In genomic region chr11:68177415-68177814, GRCm38 (mm10) we compare ENCODE assay signal across 22 mouse cellular contexts.
"Had no signal": no experiment of that assay in that cellular context is flagged by ENCODE, and none has a peak within 500 bp of the region (broad histone marks: within the 10 kb centered on the region; RNA-seq: fewer than 3 reads in every experiment).

No protein-coding gene starts in this region.

- H3K36me3 ChIP-seq: limb, embryonic 13.5 days; liver, embryonic 12.5 days; liver, embryonic 15.5 days; lung, embryonic 15.5 days; midbrain, embryonic 15.5 days; neural tube, embryonic 12.5 days; neural tube, embryonic 15.5 days had no signal

- H3K27me3 ChIP-seq: limb, embryonic 13.5 days; liver, embryonic 12.5 days; liver, embryonic 15.5 days; lung, embryonic 15.5 days; megakaryocyte, embryonic 14.5 days; midbrain, embryonic 15.5 days; neural tube, embryonic 15.5 days had no signal

- H3K4me1 ChIP-seq: liver, embryonic 15.5 days; midbrain, embryonic 15.5 days; neural tube, embryonic 12.5 days; neural tube, embryonic 15.5 days had no signal

- H3K4me3 ChIP-seq: layer of hippocampus, adult 2 months; limb, embryonic 13.5 days; liver, embryonic 12.5 days; liver, embryonic 15.5 days; lung, embryonic 15.5 days; megakaryocyte, embryonic 14.5 days; midbrain, embryonic 15.5 days; neural tube, embryonic 12.5 days; neural tube, embryonic 15.5 days had no signal

- H3K9me3 ChIP-seq: limb, embryonic 13.5 days; liver, embryonic 12.5 days; liver, embryonic 15.5 days; lung, embryonic 15.5 days; megakaryocyte, embryonic 14.5 days; midbrain, embryonic 15.5 days; neural tube, embryonic 12.5 days; neural tube, embryonic 15.5 days had no signal

- DNase-seq: kidney, adult 2 months; kidney, postnatal 25 days; left cerebral cortex, postnatal 4 days; liver; lung, adult 18-20 months; lung, postnatal 10 days; lung, postnatal 36 days; retina, postnatal 1 day; right cerebral cortex, postnatal 25 days; spleen, adult 18-20 months; thymus, postnatal 25 days had no signal

- ATAC-seq: liver, embryonic 12.5 days; midbrain, embryonic 15.5 days had no signal

- H3K27ac ChIP-seq: kidney, postnatal 0 days; layer of hippocampus, adult 2 months; limb, embryonic 13.5 days; liver, embryonic 12.5 days; liver, embryonic 15.5 days; lung, embryonic 15.5 days; midbrain, embryonic 15.5 days; neural tube, embryonic 12.5 days; neural tube, embryonic 15.5 days had no signal

- H3K4me2 ChIP-seq: limb, embryonic 13.5 days; liver, embryonic 12.5 days; liver, embryonic 15.5 days; lung, embryonic 15.5 days; midbrain, embryonic 11.5 days; midbrain, embryonic 15.5 days; neural tube, embryonic 12.5 days; neural tube, embryonic 15.5 days had no signal

- H3K9ac ChIP-seq: limb, embryonic 13.5 days; liver, embryonic 12.5 days; liver, embryonic 15.5 days; lung, embryonic 15.5 days; midbrain, embryonic 15.5 days; neural tube, embryonic 12.5 days; neural tube, embryonic 15.5 days had no signal
